Mouse (Mus musculus) ES-E14 (cell line): ENCODE results near the gene Nid1. TPM values are rescaled to one million over a fixed set of nuclear protein-coding genes. Genes with fewer than 3 reads are reported as not detected.
A peak's percentile ranks its signal among the peaks of the same experiment; 100 is the strongest.
"Not testable (repeated sequence)": the region's sequence is repeated elsewhere in the genome, so short reads cannot be mapped to it uniquely, and the experiment has no call there.

Experiments
- DNase-seq: peaks from one replicate; pipeline ENCODE4 v3.0.0-alpha.2; 2013; ENCODE audit warnings: low read depth, low spot score
- H3K27ac ChIP-seq: 2 replicates; pipeline ENCODE4 v1.5.1; 2012; ENCODE audit warnings: low read depth, mild to moderate bottlenecking, low read length, moderate library complexity, mixed read lengths; ENCODE audit not compliant: poor library complexity, insufficient read depth, severe bottlenecking
- H3K36me3 ChIP-seq: 2 replicates; pipeline ENCODE4 v1.6.1; 2012; ENCODE audit warnings: mild to moderate bottlenecking, low read length, moderate library complexity, mixed read lengths; ENCODE audit not compliant: control insufficient read depth, poor library complexity, insufficient read depth, severe bottlenecking
- H3K4me1 ChIP-seq, 2 experiments: fragments of 150-350 bp in 1 of 2; sonication (generic) in 1 of 2; 2 replicates each; pipeline ENCODE4 v1.6.1; 2012; ENCODE audit warnings: low read length in 2 of 2, mild to moderate bottlenecking in 1 of 2, mixed read lengths in 1 of 2; ENCODE audit not compliant: control insufficient read depth in 2 of 2, insufficient read depth in 2 of 2, poor library complexity in 1 of 2
- H3K4me3 ChIP-seq, 2 experiments: fragments of 150-350 bp in 1 of 2; sonication (generic) in 1 of 2; 2 replicates each; pipeline ENCODE4 v1.5.1; 2012; ENCODE audit warnings: low read length in 2 of 2, low read depth in 1 of 2, mild to moderate bottlenecking in 1 of 2, mixed read lengths in 1 of 2; ENCODE audit not compliant: insufficient read depth in 1 of 2, poor library complexity in 1 of 2, severe bottlenecking in 1 of 2
- H3K9ac ChIP-seq: 2 replicates; pipeline ENCODE4 v1.6.1; 2012; ENCODE audit warnings: low read depth, mild to moderate bottlenecking, low read length, mixed read lengths; ENCODE audit not compliant: poor library complexity, insufficient read depth, severe bottlenecking
- H3K9me3 ChIP-seq: fragments of 150-350 bp; sonication (generic); 2 replicates; pipeline ENCODE4 v1.6.1; 2012; ENCODE audit warnings: low read depth, mild to moderate bottlenecking, low read length; ENCODE audit not compliant: control insufficient read depth, insufficient read depth
- CHD2 ChIP-seq: IDR thresholded peaks from 2 replicates; pipeline ENCODE4 v1.6.1; 2014; ENCODE audit warnings: mild to moderate bottlenecking, low read depth, low read length, inconsistent platforms
- HCFC1 ChIP-seq: IDR thresholded peaks from 2 replicates; pipeline ENCODE4 v1.6.1; 2012; ENCODE audit warnings: low read length, inconsistent platforms, borderline replicate concordance; ENCODE audit not compliant: insufficient read depth
- MAFK ChIP-seq: IDR thresholded peaks from 2 replicates; pipeline ENCODE4 v1.6.1; 2014; ENCODE audit warnings: mild to moderate bottlenecking, low read depth, low read length, inconsistent platforms; ENCODE audit not compliant: insufficient read depth
- ZC3H11A ChIP-seq: IDR thresholded peaks from 2 replicates; pipeline ENCODE4 v1.6.1; 2012; ENCODE audit warnings: low read depth, mild to moderate bottlenecking, inconsistent platforms, low read length, borderline replicate concordance
- ZNF384 ChIP-seq: IDR thresholded peaks from 2 replicates; pipeline ENCODE4 v1.6.1; 2012; ENCODE audit warnings: low read depth, low read length, inconsistent platforms
- in situ Hi-C, 2 experiments: fragments of 600-800 bp; cut with MboI; formaldehyde crosslinking; loops; one replicate each; pipeline ENCODE4 v1.15.1; 2025; ENCODE audit warnings: low sequenced_read_pairs in 2 of 2, inconsistent platforms in 1 of 2; ENCODE audit not compliant: unreplicated experiment in 2 of 2
- total RNA-seq: library from RNA; depleted of rRNA; stranded (reverse); fragments of 300-350 nt; gene quantifications from 2 replicates; pipeline ENCODE4 v1.2.3, GENCODE M21; 2012

Gene Nid1
- total RNA-seq, 1 experiment = 143 TPM

- in situ Hi-C loops, DNase-seq, H3K9ac ChIP-seq: not testable (repeated sequence)
These were observed 18.5 kb downstream of the Nid1 start for GRCm38 (mm10) chr13:13455632-13456492.

GRCm38 (mm10) chr13:13458138-13458737, 20.9 kb downstream of the Nid1 start:
- TF ChIP-seq MAFK = no peak
- TF ChIP-seq ZNF384 = no peak
- no peak for TF ChIP-seq HCFC1
- no peak for TF ChIP-seq ZC3H11A
- no peak for TF ChIP-seq CHD2
- no peaks in the 10 kb centered on the region for H3K9me3 ChIP-seq
- in situ Hi-C loops = no loop called here
- peaks cover 4 to 13% of the 10 kb centered on the region in 2 experiments; a peak in 3 of 4 replicates for H3K4me1 ChIP-seq
- H3K9ac ChIP-seq = no peak overlapping the region
- H3K4me3 ChIP-seq = no peak overlapping the region
- no peak for DNase-seq
- no peak overlapping the region for H3K27ac ChIP-seq
- no peaks in the 10 kb centered on the region for H3K36me3 ChIP-seq

More at GRCm38 (mm10) chr13:13455632-13456492, 18.5 kb downstream of the Nid1 start:
- not testable (repeated sequence) for H3K4me1 ChIP-seq, H3K36me3 ChIP-seq, H3K9me3 ChIP-seq, H3K4me3 ChIP-seq, H3K27ac ChIP-seq

GRCm38 (mm10) chr13:13460521-13461138, 23.3 kb downstream of the Nid1 start:
- H3K4me3 ChIP-seq = no peak overlapping the region
- in situ Hi-C loops = no loop called here

GRCm38 (mm10) chr13:13461446-13462192, 24.3 kb downstream of the Nid1 start:
- in situ Hi-C loops = no loop called here
- Histone ChIP-seq H3K36me3 (no peaks in the 10 kb centered on the region), H3K4me1 (peaks cover 4 to 13% of the 10 kb centered on the region in 2 experiments; a peak in 3 of 4 replicates), H3K9me3 (no peaks in the 10 kb centered on the region), H3K9ac (0 out of 2 replicates have a peak overlapping the region, but pooled peaks have one; percentile 13), H3K4me3 (no peak overlapping the region), H3K27ac (no peak overlapping the region)
- DNase-seq = no peak
- no peak for TF ChIP-seq ZNF384
- TF ChIP-seq MAFK = no peak
- TF ChIP-seq ZC3H11A = no peak
- no peak for TF ChIP-seq HCFC1
- no peak for TF ChIP-seq CHD2

More at GRCm38 (mm10) chr13:13460521-13461138, 23.3 kb downstream of the Nid1 start:
- Histone ChIP-seq H3K9me3 (no peaks in the 10 kb centered on the region), H3K4me1 (peaks cover 4 to 13% of the 10 kb centered on the region in 2 experiments; a peak in 3 of 4 replicates), H3K36me3 (no peaks in the 10 kb centered on the region), H3K27ac (0 out of 2 replicates have a peak overlapping the region, but pooled peaks have one; percentile 18), H3K9ac (peak overlapping the region; percentile 7; the same call in 1 of the 2 replicates)
- TF ChIP-seq MAFK (no peak), HCFC1 (no peak), ZC3H11A (no peak), ZNF384 (no peak), CHD2 (no peak)
- no peak for DNase-seq
